ENCODE assay signal across 8 mouse cellular contexts in genomic region chr2:48814223-48815038, GRCm38 (mm10). TPM values are rescaled to one million over a fixed set of nuclear protein-coding genes. Genes with fewer than 3 reads are reported as not detected.
A peak's percentile ranks its signal among the peaks of the same experiment; 100 is the strongest.
DNase-seq lines count a peak whose midpoint lies in the region; ATAC-seq and TF ChIP-seq lines count a peak whose summit lies in the region.

No protein-coding gene starts in this region.

- no peaks in the 10 kb centered on the region for H3K36me3 ChIP-seq in limb, embryonic 14.5 days (ENCODE audit: control insufficient read depth, insufficient read depth, low read length)
- no peaks in the 10 kb centered on the region for H3K36me3 ChIP-seq in midbrain, embryonic 14.5 days (ENCODE audit: control insufficient read depth, insufficient read depth, low read length)

- no peak for TF ChIP-seq POLR2A in limb, embryonic 14.5 days (IDR thresholded peaks at IDR 0.05; ENCODE audit: borderline replicate concordance, extremely low read depth, insufficient read depth, insufficient read length)

- peak; percentile 35 for ATAC-seq in limb, embryonic 14.5 days (ENCODE audit: low FRiP score, low read depth)
- no peak for ATAC-seq in midbrain, embryonic 14.5 days (ENCODE audit: low FRiP score, low TSS enrichment)

- no peaks in the 10 kb centered on the region for H3K9me3 ChIP-seq in limb, embryonic 14.5 days (ENCODE audit: control insufficient read depth, low read length)
- H3K9me3 ChIP-seq in midbrain, embryonic 14.5 days (ENCODE audit: control insufficient read depth, low read length): no peaks in the 10 kb centered on the region

- peak; percentile 33 for DNase-seq in layer of hippocampus, adult 11-12 months (ENCODE audit: low spot score)
- no peak for DNase-seq in layer of hippocampus, adult 9-10 months (ENCODE audit: low spot score)
- peak; percentile 60 for DNase-seq in embryo, embryonic 11 days
- peak; percentile 94 for DNase-seq in heart, adult 11 months
- peak; percentile 24 for DNase-seq in kidney, adult 11 months
- DNase-seq in limb, embryonic 14.5 days (ENCODE audit: low spot score): peak; percentile 27
- DNase-seq in midbrain, embryonic 14.5 days: peak; percentile 73
- peak; percentile 3 to 12 for DNase-seq in spleen, postnatal 36 days (ENCODE audit: low spot score in 2 of 2)

- H3K4me1 ChIP-seq in limb, embryonic 14.5 days (ENCODE audit: control insufficient read depth, insufficient read depth, low read length): peaks cover 13% of the 10 kb centered on the region
- peaks cover 25% of the 10 kb centered on the region for H3K4me1 ChIP-seq in midbrain, embryonic 14.5 days (ENCODE audit: control insufficient read depth, insufficient read depth, low read length)

- under 1% methylated on average over 70 of the region's 76 CpGs for WGBS in limb, embryonic 14.5 days
- WGBS in midbrain, embryonic 14.5 days: 0% methylated on average over 76 of the region's 76 CpGs

- H3K27ac ChIP-seq in limb, embryonic 14.5 days (replicated peaks; ENCODE audit: low read depth, low read length): peak overlapping the region; percentile 96
- peak overlapping the region; percentile 98 for H3K27ac ChIP-seq in midbrain, embryonic 14.5 days (replicated peaks; ENCODE audit: low read depth, low read length)

- peak overlapping the region; percentile 86 for H3K4me3 ChIP-seq in limb, embryonic 14.5 days (replicated peaks; ENCODE audit: low read length)
- peak overlapping the region; percentile 86 for H3K4me3 ChIP-seq in midbrain, embryonic 14.5 days (replicated peaks; ENCODE audit: low read depth, low read length)

- H3K4me2 ChIP-seq in limb, embryonic 14.5 days (replicated peaks; ENCODE audit: low read depth, low read length, severe bottlenecking): peak overlapping the region; percentile 69
- peak overlapping the region; percentile 72 for H3K4me2 ChIP-seq in midbrain, embryonic 14.5 days (ENCODE audit: low read length)

- H3K27me3 ChIP-seq in limb, embryonic 14.5 days (ENCODE audit: control insufficient read depth, insufficient read depth, low read length): no peaks in the 10 kb centered on the region
- H3K27me3 ChIP-seq in midbrain, embryonic 14.5 days (ENCODE audit: control insufficient read depth, insufficient read depth, low read length): no peaks in the 10 kb centered on the region

- peak overlapping the region; percentile 92 for H3K9ac ChIP-seq in limb, embryonic 14.5 days (ENCODE audit: low read depth, low read length, severe bottlenecking)
- H3K9ac ChIP-seq in midbrain, embryonic 14.5 days (replicated peaks; ENCODE audit: low read length): peak overlapping the region; percentile 87

RNA-seq across cellular contexts. Expression of gene Acvr2a, which starts 0.5 kb away (rescaled TPM):
- polyA plus RNA-seq in limb, embryonic 14.5 days (2012; rRNA removed): 14.2 and 14.9 TPM in 2 replicates
- 24.4 and 32.7 TPM in 2 replicates for polyA plus RNA-seq in limb, embryonic 14.5 days (2014; fragmentation: Nextera tagmentation; extraction: Ambion mirVana)
- 45.7 and 69.7 TPM in 2 replicates for polyA plus RNA-seq in midbrain, embryonic 14.5 days (2014; fragmentation: Nextera tagmentation; extraction: Ambion mirVana)
